Mouse (Mus musculus) embryonic stem cell, embryonic (primary cell): ENCODE measurements at regions not wholly inside any gene's neighbourhood (a gene's known extent, or its start where the extent isn't known, plus 50 kb on each side); places are given as distances from the start of the nearest gene placed in this dataset.

Experiments
- CTCF ChIA-PET, 4 experiments: fragments of 300-600 bp in 2 of 4; fragments of 350-600 bp in 2 of 4; sonication (Branson Sonifier 250); formaldehyde crosslinking; loops; one replicate each; lab custom pipeline; 2022; ENCODE audit warnings: inconsistent platforms in 2 of 4; lab: Charles Lee
- POLR2A ChIA-PET, 4 experiments: fragments of 300-600 bp in 2 of 4; fragments of 350-600 bp in 2 of 4; sonication (Branson Sonifier 250); formaldehyde crosslinking; loops; one replicate each; lab custom pipeline; 2022; ENCODE audit warnings: antibody characterized with exemption in 4 of 4, inconsistent platforms in 1 of 4; lab: Charles Lee

- ChIA-PET CTCF (no interaction called here), POLR2A (no interaction called here)
Measured at GRCm38 (mm10) chr2:106504933-106505420, 188.1 kb upstream of the Mpped2 start.

- POLR2A ChIA-PET, result no interaction called here
- CTCF ChIA-PET, result interaction anchor here in 1 of 4 experiments (0.7 kb wide), 1 partner anchor 1728 kb away, joined by 4 read pairs; no protein-coding TSS in a partner anchor
Measured at GRCm38 (mm10) chr2:106511889-106512288, 181.2 kb upstream of the Mpped2 start.

GRCm38 (mm10) chr2:106512338-106513024, 180.6 kb upstream of the Mpped2 start:
- ChIA-PET POLR2A (interaction anchor here in 1 of 4 experiments (1.4 kb wide), 1 partner anchor 13 kb away, joined by 3 read pairs; no protein-coding TSS in a partner anchor), CTCF (interaction anchor here in 1 of 4 experiments (0.7 kb wide), 1 partner anchor 1729 kb away, joined by 4 read pairs; no protein-coding TSS in a partner anchor)

GRCm38 (mm10) chr2:106513025-106513386, 180.1 kb upstream of the Mpped2 start:
- ChIA-PET CTCF (no interaction called here), POLR2A (interaction anchor here in 1 of 4 experiments (1.4 kb wide), 1 partner anchor 14 kb away, joined by 3 read pairs; no protein-coding TSS in a partner anchor)

- ChIA-PET POLR2A (no interaction called here), CTCF (no interaction called here)
Measured at GRCm38 (mm10) chr2:106517224-106517623, 175.8 kb upstream of the Mpped2 start.

DNA sequence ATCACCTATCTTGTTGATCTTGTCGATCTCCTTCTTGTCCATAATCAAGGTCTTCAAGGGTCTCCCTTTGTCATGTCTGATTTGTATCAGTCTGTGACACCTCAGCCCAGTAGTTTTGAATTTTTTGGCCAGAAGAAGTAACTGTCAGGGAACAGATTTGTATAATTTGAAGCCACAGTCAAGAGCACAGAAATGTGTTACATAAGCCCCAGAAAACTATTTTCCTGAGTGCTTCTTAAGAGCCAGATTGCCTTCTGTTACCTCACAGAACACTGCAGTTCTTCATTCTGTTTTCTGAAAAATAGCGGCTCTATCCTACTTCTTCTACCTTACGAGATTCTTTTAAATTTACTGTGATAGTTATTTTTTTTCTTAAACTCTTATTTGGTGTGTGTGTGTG, 170.1 kb upstream of the Mpped2 start:
- POLR2A ChIA-PET, result no interaction called here
- CTCF ChIA-PET, result no interaction called here

DNA sequence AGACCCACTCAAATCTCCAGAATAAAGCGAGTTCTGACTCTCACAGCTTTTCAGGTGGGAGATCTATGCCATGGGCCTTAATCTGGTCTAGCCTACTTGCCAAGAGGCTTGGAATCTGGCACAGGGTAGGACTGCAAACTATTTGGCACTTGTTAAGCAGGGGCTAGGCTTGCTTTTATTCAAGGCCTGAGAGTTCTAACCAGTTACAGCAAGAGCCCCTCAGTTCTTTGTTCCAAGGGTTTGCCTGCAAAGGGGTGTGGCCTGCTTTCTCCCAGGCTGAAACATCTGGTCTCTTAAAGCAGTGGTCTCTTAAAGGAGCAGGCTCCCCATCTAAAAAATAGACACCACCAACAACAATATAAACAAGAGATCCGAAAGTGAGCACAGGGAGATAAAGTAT, 166.1 kb upstream of the Mpped2 start:
- ChIA-PET POLR2A (no interaction called here), CTCF (no interaction called here)

- CTCF ChIA-PET, result no interaction called here
- POLR2A ChIA-PET, result no interaction called here
Measured at GRCm38 (mm10) chr2:106529247-106529646, 163.8 kb upstream of the Mpped2 start.

DNA sequence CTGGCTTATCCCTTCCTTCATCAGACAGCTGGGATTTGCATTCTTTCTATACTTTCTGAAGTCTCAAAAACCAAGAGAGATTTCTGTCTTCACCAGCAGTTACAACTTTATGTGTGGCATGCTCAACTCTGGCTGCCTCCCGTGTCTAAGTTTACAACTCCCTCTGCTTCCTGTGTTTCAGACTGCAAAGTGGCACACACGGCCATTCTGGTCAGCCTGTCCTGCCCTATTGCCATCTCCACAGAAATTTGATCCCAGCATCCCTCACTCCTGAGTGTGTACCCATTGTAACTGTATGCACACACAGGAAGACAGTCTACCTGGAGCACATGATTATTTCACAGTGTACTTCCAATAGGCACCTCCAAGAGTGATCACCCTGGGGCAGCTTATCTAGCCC, 163.3 kb upstream of the Mpped2 start:
- CTCF ChIA-PET, result no interaction called here
- POLR2A ChIA-PET, result no interaction called here

DNA sequence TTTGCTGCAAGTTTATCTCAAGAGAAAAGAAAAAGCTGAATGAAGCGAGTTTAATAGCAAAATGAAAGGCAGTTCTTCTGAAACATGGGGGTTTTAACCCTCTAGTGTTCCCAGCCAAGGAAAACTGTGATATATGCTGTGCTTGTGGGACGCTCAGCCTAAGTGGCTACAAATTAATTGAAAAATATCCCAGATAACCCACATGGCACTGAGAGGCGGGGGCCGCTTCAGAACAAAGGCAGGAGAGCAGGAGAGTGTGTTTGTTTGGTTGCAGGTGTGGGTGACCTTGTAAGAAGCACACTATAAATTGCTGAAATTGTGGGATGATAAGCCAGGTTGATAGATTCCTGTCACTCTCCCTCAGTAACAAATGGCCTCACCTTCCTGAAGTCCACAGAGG, 154.7 kb upstream of the Mpped2 start:
- POLR2A ChIA-PET, result no interaction called here
- CTCF ChIA-PET, result interaction anchor here in 1 of 4 experiments (0.5 kb wide), 1 partner anchor 202 kb away, joined by 8 read pairs; no protein-coding TSS in a partner anchor

DNA sequence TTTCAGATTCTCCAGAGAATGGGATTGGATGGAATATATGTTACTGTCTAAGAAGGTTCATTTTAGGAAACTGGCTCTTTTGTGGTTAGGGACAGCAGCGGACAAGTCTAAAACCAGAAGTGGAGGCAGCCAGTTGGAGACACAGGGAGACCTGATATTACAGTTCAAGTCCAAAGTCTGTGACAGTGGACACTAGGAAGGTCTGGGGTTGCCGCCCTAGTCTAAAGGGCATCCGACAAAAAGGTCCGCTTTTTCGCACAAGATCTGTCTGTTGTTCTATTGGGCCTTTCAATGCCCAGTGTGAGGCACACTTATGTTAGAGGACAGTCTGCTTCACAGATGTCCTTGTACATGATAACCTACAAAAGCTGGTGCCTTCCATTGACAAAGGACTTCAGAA, 152.9 kb upstream of the Mpped2 start:
- POLR2A ChIA-PET, result no interaction called here
- CTCF ChIA-PET, result no interaction called here

DNA sequence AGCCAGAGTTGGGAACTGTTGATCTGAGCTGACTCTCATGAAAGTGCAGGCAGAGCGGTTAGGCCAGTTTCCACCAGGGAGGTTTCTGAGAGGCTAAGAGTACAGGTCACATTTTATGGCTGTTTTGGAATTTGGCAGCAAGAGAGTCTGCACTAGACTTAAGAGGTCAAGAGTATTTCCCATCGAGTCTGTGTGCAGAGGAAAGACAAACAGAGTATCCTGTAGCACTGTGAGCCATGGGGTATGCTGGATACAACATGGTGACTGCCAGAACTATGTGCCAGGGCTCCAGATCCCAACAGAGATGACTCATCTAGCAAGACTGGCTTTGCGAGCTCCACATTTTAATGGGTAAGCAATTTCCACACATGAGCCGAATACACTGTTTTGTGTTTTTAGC, 146.0 kb upstream of the Mpped2 start:
- CTCF ChIA-PET, result no interaction called here
- POLR2A ChIA-PET, result interaction anchor here in 1 of 4 experiments (1.9 kb wide), 1 partner anchor 12 kb away, joined by 4 read pairs; no protein-coding TSS in a partner anchor

DNA sequence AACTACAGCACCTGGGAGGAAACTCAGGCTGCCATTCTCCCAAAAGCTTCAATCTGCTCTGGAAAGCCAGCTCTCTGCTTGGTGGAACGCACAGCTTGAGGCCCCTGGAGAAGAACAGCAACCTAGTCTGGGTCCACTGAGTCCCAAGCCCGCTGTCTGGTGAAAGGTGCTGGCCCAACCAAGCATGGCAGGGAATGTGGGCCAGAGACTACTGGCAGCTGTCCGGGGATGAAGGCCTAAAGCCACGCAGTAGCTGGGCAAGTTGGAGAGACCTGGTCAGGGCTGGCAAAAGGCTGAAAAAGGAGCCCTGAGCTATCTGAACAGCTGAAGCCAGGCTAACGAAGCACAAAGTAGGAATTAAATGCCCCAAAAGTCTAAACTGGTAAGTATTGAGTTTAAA, 139.4 kb upstream of the Mpped2 start:
- CTCF ChIA-PET, result no interaction called here

DNA sequence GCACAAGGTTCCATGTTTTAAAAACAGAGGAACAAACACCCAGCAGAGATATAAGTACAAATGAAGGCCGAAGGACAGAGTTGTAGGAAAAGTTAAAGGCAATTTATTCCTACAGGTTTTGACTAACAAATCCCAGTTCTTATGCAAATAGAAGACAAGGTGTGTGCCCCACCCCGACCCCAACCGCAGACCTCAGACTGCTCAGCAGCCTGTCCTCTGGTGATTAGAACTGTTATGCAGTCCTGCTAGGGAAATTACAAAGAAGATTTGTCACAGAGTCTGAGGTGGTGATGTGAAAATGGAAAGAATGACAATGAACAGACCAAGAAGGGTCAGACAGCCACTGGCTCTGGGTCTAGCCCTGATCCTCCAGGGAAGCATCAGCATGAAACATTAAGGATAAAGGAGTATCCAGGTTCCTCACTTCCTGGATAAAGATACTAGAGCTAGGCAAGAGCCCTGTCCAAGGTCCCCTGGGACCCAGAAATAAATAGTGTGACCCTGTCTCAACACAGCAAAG, 131.4 kb upstream of the Mpped2 start:
- CTCF ChIA-PET, result interaction anchor here in 1 of 4 experiments (1.1 kb wide), 1 partner anchor 37 kb away, joined by 3 read pairs; no protein-coding TSS in a partner anchor
- POLR2A ChIA-PET, result interaction anchor here in 1 of 4 experiments (0.9 kb wide), 1 partner anchor 61 kb away, joined by 3 read pairs; no protein-coding TSS in a partner anchor

More for the DNA sequence above, 139.4 kb upstream of the Mpped2 start:
- POLR2A ChIA-PET, result no interaction called here

- POLR2A ChIA-PET, result no interaction called here
Measured at GRCm38 (mm10) chr2:106570226-106570625, 122.8 kb upstream of the Mpped2 start.

DNA sequence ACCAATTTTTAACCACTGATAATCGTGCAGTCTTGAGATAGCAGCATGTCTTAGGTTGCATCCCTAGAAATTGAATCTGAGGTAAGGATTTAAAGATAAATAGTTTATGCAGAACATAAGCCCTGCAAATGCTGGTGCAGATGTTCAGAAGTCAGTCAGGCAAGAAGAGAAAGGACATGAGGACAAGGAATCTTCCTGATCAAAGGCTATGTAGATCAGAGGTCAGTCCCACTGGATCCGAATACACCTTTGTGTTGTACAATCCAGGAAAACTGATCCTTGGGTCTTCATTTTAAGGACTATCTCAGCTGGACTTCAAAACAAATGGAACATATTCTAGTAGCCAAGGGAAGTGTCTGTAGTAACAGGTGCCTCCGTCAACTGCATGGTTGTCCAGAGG, 121.7 kb upstream of the Mpped2 start:
- ChIA-PET POLR2A (no interaction called here), CTCF (no interaction called here)

More at GRCm38 (mm10) chr2:106570226-106570625, 122.8 kb upstream of the Mpped2 start:
- CTCF ChIA-PET, result no interaction called here

- ChIA-PET CTCF (no interaction called here), POLR2A (no interaction called here)
Measured at GRCm38 (mm10) chr2:106571913-106572312, 121.2 kb upstream of the Mpped2 start.

DNA sequence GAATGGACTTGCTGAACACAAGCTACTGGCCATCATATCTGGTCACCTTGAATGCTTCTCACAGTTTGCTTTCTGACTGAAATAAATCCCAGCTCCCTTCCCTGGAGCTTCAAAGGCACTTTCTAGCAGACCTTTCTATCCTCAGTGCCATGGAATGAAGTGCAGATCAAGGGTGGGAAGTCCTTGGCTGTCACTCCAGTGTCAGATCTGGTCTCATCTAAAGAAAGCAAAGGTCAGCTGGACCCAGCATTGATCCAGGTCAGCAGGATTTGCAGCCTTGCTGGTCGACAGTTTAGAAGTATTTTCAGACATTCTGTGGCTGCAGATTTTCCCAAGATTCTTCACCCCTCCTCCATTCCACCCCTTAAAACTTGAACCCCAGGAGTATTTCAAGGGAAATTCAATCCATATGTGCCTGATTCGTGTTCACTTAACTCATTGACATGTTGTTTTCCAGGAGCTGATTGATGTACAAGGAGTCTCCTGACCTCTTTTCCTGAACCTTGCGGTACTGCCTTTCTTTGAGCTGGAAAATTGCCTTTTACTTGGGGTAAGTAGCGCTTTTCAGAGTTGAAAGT, 116.2 kb upstream of the Mpped2 start:
- CTCF ChIA-PET, result no interaction called here
- POLR2A ChIA-PET, result no interaction called here

- ChIA-PET CTCF (no interaction called here), POLR2A (no interaction called here)
Measured at GRCm38 (mm10) chr2:106578062-106578461, 115.0 kb upstream of the Mpped2 start.

DNA sequence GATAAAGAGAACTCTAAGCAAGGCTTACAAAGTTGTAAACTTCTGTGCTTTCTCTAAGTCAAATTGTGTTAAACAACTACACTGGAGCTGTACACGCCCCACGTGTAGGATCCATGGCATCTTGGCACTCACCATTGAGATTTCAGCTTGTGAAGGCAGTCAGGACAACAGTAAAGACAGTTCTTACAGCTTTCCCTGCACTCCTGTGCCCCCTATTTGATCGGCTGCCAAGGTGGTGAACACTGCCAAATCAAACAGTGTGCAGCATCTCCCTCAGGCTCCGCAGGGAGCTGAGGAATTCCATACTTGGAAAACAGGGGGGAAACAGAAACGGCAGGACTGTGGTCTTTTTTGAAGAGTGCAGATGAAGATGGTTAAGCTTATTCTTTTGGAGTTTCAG, 112.4 kb upstream of the Mpped2 start:
- ChIA-PET CTCF (no interaction called here), POLR2A (interaction anchor here in 2 of 4 experiments (0.5 to 0.6 kb wide), 2 partner anchors 83 to 160 kb away, joined by 3 read pairs; no protein-coding TSS in a partner anchor)
